Mouse (Mus musculus) frontal cortex, postnatal 10 days (tissue): Measurements from ENCODE around the gene Ick.
"Not testable (repeated sequence)": the region's sequence is repeated elsewhere in the genome, so short reads cannot be mapped to it uniquely, and the experiment has no call there.

Source experiments
- DNase-seq, 2 experiments: peaks; one replicate each; pipeline ENCODE4 v3.0.0; 2022; ENCODE audit warnings: low spot score in 2 of 2, mixed read lengths in 1 of 2

The Ick gene

DNA sequence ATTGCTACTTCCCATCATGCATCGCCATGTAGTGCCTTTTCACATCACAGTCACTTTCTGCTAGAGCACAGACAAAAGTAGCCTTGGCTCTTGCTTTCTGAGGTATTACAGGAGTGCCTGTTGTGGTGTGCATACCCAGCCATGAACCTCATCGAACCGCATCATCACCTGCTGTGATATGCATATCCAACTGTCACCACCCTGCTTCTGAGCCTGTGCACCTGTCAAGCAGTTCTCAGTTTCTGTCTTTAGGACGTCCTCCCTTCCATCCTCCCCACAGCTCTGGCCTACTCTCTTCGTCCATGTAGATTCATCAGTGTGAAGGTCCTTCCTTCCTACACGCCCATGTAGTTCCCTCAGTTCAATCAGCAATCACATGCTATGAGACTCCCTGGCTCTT, 39.2 kb downstream of the Ick start:
- no peak for DNase-seq

DNA sequence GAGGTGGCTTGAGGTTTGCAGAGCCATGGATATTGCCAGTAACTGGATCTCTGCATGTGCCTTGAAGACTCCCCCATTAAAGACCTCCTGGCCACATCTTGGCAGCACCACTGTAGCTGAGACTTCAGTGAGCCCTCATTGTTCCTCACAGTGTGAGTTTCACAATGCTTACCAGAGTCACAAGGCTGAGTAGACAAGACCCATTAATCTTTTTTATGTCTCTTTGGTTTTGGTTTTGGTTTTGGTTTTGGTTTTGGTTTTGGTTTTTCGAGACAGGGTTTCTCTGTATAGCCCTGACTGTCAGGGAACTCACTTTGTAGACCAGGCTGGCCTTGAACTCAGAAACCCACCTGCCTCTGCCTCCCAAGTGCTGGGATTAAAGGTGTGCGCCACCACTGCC, 40.8 kb downstream of the Ick start:
- not testable (repeated sequence) for DNase-seq

DNA sequence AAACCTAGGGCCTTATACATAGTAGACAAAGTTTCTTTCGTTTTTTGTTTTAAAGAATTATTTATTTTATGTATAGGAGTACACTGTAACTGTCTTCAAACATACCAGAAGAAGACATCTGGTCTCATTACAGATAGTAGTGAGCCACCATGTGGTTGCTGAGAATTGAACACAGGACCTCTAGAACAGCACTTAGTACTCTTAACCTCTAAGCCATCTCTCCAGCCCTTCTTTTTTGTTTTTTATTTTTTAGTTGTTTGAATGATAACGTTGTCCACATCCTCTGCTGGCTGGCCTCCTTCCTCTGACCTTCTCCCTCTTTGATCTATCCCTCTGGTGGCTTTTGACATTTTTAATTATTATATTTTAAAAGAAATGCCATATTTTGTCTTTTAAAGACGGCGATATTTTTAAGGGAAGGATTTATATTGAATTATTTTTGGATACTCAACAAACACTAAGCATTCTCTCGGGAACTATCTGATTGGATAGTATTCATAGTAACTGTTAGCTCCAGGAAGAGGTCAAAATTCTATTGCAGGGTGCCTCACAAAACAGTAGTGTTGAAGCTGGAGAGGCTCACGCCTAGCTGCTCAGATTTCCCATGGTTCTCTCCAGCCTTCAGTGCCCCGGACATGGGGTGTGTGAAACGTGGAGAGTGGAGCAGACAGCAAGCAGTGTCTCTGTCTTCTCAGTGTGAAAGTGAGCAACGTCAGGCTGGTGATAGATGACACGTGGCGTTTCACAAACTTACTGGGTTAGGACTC, 45.4 kb downstream of the Ick start:
- DNase-seq: no peak

DNA sequence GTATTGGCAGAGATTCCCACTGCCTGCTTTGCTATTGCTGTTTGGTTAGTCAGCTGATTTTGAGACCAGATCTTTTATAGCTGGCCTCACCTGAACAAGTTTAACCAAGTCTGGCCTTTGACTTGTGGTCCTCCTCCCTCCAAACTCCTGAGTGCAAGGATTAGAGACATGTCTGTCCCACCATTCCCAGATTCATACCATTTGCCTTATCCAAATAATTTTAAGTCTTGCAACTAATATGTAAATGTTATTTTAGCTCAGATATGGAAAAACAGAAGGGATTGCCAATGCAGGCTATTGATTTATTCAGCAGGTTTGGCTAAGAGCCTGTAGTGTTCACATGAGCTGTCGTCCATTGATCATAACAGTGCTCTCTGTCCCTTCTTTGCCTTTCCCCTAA, 48.2 kb downstream of the Ick start:
- no peak for DNase-seq

DNA sequence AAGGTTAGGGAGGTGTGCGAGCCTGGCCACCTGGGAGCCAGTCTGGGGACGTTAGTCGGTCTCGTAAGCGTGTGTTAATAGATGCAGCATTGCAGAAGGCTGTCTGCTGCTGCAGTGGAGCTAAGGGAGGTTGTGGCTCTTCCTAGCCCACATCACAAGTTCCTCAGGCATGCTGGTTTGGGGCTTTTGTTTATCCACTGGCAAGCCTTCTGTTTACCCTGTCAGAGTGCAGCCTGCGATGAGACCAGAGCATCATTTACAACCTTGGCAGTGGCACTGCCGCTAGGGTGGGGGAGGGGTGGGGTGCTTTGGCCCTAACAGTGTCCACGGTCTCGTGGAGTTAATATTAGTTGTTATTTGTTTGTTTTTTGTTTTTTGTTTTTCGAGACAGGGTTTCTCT, 54.3 kb downstream of the Ick start:
- no peak for DNase-seq

DNA sequence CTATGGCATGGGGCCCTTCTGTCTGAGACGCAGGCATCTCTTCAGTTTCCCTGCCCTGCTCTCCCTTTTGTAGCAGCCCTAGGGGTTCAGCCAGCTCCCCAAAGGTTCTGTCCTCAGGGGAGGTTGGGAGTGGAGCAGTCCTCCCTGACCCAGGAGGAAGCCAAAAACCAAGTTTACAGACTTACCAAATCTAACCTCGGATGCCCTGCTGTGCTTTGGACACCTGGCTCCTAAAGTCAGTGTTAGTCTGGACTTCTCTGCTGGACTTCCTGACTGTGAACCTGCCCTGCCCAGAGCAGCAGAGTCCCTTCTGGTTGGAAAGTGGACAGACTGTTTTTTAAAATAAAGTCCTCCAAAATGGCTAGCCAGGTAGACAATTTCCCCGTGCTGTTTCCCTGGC, 55.7 kb downstream of the Ick start:
- DNase-seq: no peak

DNA sequence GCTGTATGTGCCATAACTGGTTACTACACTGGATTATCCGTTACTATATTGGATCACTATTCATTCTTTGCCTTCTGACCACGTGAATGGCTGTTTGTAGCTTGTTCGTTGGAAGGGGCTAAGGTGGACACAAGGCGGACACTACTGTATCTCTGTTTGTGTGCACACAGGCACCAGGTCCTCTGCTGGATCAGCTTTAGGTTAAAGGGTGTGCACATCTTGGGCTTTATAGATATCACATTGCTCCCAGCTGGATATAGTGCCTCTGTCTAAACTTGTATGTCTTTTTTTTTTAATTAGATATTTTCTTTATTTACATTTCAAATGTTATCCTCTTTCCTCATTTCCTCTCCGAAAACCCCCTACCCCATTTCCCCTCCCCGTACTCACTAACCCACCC, 56.5 kb downstream of the Ick start:
- no peak for DNase-seq

DNA sequence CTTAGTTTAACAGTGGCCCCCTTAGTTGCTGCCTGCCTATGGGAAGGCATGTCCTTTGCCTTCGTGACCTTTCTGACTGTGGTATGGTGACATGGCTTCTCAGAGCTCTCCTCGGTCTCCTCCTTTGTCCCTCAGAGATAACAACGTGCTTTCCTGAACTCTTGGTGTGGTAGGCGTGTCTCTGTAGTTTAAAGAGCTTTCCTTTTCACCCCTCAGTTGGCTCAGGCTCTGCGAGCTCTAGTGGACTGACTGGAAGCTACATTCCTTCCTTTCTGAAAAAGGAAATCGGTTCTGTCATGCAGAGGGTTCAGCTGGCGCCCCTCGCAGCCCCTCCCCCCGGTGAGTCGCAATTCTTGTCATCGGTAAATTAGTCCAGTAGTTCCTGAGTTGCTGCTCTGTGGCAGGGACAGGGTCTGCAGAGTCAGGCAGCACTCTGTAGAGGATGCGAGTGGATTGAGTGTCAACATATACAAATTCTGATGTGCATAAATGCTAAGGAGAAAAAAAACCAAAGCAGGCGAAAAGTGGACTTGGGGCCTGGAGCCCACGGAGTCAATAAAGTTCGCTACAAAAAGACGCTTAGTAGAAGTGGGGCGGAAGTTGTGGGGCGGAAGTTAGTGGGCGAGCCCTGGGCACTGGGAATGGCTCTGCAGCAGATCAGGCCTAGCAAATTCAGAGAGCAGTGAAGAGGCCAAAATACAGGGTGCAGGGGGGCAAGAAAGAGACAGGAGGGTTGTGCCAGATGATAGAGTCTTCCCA, 57.9 kb downstream of the Ick start:
- no peak for DNase-seq

DNA sequence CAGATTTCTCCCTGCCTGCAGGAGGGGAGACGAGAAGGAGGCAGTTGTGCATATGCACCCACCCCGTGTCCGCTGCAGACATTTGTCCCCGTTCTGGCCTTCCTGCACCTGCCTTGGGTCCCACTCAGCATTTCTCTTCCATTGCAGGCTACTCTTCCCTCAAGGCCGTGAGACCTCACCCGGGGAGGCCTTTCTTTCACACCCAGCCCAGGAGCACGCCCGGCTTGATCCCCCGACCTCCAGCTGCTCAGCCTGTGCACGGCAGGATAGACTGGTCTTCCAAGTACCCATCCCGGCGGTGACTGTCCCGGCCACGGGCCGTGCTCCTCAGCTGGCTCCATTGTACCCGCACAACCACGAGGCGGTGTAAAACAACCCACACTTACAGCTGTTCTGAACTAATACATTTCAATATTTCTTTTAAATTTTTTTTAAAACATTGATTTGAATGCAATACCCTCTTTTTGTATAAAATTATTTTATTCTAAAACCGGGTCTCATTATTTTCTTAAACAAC, 58.5 kb downstream of the Ick start:
- DNase-seq: no peak

DNA sequence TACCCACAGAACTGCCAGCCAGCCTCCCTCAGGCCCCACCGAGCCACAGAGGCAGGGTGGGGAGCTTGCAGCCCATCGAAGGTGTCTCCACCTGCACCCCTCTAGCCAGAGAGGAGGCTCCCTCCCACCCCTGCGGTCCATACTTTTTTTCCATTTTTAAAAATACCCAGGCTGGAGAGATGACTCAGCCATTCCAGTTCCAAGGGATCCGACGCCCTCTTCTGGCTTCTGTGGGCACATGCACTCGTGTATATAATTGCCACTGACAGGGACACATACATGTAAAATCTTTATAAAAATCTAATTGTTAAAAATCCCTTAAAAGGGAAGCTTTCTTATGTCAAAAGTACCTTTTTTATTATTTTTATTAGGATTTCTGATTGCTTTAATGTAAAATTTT, 59.9 kb downstream of the Ick start:
- DNase-seq: no peak

DNA sequence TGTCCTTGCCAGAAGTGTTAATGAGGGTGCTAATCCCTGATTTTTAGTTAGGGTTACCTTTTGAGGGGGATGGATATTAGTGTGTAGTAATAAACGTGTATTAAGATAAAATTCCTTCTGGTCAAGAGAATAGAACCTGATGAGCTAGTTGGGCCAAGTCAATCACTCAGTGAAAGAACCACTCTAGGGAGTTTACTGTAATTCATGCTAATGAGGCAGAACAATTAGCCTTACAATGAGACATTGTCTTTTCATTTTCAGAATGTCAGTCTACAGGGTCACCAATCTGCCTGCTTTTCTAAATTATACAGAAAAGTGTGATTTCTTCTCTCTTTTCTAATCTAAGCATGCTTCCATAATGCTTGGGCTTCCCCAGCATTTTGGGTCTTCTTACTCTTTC, 65.0 kb downstream of the Ick start:
- DNase-seq: no peak

DNA sequence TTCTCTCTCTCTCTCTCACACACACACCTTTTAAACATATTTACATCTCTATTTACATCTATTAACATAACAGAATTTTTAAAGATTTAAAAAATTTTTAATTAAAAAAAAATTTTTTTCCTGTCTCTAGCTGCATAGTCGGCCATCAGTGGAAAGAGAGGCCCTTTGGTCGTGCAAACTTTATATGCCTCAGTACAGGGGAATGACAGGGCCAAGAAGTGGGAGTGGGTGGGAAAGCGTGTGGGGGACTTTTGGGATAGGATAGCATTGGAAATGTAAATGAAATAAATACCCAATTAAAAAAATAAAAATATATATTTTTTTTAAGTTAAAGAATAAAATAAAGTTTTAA, 65.9 kb downstream of the Ick start:
- not testable (repeated sequence) for DNase-seq

DNA sequence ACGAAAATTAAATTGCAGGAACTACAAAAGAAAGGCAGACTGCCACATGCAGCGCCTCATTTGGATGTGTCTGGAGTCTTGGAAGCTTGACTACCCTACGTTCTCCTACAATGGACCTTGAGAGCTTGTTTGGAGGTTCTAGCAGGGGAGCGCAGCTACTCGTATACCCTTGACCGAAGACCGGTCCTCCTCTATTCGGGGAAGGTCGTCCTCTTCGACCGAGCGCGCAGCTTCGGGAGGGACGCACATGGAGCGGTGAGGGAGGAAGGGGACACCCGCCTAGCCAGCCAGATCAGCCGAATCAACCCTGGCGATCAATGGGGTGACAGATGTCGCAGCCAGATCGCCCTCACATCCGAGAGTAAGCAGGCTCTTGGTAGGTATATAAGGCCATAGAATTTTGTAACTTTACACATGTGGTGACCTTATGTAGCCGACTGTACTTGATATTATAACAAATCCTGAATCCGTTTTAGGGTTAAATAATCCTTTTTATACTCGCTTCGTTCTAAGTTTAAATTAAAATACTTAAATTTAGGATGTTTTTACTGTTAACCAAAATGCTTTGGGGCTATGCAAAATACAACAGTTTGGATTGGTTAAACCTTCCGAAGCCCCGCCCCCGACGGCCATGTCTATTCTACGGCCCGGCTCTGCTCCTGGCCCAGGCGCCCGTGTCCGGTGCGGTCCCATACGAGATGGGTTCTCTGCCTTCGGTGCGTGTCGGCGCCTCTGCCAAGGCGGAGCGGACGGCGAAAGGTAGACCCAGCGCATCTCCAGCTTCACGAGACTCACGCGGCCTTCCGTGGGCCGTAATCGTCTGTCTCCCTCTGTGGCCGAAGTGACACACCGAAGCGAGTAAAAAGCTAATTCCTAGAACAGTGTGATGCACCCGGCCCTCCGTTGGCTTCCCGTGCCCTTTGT, 66.5 kb downstream of the Ick start:
- peak; percentile 89 to 94 for DNase-seq

DNA sequence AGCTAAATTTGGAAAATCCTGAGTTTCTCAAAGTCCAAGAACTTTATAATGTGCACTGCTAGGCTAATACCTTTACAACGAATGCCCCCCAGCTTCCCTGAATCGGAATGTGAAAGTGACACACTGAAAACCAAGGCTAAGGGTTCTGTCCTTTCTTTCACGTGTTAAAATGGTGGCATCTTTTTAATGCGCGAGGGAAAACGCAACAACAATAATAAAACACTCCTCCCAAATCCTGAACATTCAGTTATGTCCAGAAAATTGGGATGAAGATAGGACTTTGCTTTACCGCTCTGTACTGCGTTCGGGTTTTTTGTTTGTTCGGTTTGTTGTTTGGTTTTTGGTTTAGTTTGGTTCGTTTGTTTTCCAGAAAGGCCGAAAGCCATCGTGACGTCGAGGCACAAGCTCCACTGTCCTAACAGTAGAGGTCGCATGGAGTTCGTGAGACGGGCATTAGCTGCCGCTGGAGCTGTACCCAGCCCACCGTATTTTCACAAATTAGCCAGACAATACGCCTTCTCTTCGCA, 67.3 kb downstream of the Ick start:
- DNase-seq: peak; percentile 43 to 54

DNA sequence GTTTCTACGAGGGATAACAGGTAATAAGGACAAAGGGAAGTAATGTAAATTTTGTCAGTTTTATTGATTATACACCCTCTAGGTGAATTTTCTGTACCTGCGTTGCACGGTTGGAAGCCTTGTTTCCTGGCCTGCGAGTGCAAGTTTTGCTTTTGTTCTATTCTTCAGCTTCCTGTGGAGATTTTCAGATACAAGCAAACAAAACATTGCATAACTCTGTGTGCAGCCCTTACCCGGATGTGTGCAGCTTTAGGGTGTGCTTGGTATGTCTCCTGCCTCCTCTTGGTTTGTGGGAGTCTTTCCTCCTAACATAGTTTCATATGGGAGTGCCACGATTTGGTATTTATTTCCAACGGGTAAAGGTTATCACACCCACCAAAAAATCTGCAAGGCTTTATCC, 67.8 kb downstream of the Ick start:
- DNase-seq: no peak

DNA sequence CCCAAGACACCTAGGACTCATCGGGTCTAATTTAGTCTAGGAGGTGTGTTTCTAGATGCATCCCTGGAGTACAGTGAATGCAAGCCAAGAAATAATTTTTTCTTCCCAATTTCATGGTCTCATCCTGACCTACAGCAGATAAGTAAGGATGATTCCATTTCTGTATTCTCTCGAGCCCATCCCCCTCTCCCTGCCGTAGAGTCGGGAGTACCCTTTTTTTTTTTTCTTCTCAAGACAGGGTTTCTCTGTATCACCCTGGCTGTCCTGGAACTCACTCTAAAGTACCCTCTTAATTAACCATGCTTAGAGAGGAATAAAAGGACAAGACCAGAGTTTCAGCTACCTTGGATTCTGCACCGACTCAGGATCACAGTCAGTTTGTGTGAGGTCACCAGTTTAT, 69.2 kb downstream of the Ick start:
- no peak for DNase-seq

DNA sequence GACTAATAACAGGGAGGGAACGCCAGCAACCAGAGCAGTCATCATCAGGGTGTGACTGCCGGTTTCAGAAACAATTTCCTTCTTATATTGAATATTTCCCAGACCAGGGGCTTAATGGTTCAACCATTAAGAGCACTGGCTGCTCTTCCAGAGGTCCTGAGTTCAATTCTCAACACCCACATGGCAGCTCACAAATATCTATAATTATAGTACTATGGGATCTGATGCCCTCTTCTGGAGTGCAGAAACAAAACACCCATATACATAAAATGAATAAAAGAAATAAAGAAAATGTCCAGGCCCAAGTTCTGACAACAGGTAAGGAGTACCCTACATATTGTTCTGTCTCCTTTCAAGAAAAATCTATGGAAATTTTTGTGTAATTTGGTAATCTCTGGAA, 70.1 kb downstream of the Ick start:
- no peak for DNase-seq

DNA sequence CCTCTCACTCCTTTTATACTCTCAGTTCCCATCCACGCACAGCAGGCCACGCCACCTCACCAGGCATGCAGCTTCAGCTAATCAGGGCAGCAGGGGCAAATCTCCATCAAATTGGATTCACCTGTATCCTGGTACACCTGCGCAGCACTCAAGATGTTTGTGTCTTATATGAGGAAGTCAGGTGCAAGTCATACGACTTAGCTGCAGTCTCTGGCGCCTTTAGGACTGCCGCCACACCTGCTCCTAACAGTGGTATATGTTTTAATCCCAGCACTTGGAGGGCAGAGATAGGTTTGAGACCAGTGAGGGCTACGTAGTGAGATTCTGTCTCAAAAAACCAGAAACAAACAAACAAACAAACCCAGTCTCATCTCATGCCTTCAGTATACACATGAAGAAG, 73.5 kb downstream of the Ick start, which contains the start of gene Gsta4:
Gsta4 (plus strand) TSS at position 301 of the 400 bp plus-strand sequence.
- not testable (repeated sequence) for DNase-seq

DNA sequence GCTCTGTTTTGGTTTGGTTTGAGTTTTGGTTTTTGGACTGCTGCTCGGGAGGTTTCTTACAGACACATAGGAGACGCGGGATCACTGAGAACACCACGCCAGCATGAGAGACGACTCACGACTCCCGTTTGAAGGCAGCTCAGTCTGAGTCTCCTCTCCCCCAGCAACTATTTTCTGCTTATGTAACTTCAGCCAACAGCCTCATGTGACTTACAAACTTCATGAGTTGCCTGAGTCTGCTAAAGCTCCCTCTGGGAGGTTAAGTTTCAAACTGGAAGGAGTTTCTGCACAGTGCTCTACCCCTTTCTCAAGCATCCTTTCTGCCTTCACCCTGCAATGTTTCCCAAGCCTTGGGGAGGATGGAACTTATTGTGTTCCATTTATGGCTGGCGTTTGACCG, 76.7 kb downstream of the Ick start:
- DNase-seq: no peak

DNA sequence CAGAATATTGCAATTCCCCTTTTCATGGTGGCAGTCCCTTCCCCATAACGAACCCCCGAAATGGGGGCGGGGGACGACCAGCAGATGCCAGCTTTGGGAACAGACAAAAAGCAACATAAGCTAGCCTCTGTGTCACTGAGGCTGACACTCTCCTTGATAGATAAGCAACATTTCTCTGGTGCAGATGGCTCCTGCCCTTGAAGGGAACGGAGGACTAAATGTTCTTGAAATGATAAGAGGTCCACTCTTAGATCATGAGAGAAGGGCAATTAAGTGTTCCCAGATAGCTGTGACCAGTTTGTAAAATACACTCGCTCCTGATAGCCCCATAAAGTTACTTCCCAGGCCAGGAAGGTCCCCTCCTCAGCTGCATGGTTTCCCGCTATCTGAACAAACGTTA, 79.9 kb downstream of the Ick start:
- DNase-seq: no peak

DNA sequence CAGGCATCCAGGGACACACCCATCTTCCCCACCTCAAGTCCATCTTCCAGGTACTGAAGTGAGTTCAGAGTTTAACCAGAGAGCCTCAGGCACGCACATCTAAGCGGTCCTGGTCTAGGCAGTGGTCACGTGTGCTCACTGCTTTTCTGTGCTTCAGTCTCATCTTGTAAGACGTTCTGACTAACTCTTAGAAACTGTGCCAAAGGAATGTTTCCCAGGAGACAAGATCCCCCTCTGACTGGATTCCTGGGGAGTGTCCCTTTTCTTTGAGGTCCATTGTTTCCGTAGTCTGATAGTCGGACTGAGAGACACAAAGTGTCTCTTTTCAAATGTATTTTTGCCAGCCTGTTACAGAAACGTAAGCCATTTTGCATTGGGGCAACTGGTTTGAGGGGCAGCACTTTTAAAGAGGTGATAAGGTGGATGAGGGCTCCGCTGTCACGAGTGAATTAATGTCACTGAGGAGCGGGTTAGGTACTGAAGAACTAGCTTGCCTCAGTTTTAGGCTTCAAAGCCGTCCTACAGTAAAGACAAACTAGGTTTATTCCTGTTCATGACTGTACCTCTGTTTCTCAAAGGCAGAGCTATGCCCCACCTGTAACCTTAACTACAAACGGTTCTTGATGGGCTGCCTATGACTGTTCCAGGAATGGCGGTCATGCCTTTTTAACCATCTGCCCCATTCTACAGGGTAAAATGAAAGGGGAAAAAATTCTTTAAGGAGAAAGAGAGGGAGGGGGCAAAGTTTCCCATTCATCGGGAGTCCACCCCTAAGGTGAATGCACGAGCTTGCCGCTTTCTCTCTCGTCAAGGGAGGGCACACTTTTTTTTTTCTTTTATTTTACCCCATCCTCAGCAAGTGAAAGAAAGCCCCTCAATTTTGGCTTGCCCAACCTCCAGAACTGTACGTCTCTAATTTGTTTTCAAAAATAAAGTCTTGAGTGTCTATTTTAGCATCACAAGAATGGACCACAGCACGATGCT, 82.0 kb downstream of the Ick start:
- DNase-seq: no peak
